Mouse (Mus musculus) cerebellum, adult 2 months (tissue): ENCODE results near the gene Plxdc2.

Experiments
- CTCF ChIP-seq: fragments of 200-500 bp; IDR thresholded peaks from 2 replicates; pipeline ENCODE4 v1.5.1; 2011; ENCODE audit warnings: low read depth, mild to moderate bottlenecking, control low read depth, low read length, moderate library complexity, borderline replicate concordance; ENCODE audit not compliant: insufficient read depth
- POLR2A ChIP-seq: fragments of 200-500 bp; IDR thresholded peaks from 2 replicates; pipeline ENCODE4 v1.6.1; 2011; ENCODE audit warnings: low read length, control low read depth, borderline replicate concordance; ENCODE audit not compliant: insufficient read depth

DNA sequence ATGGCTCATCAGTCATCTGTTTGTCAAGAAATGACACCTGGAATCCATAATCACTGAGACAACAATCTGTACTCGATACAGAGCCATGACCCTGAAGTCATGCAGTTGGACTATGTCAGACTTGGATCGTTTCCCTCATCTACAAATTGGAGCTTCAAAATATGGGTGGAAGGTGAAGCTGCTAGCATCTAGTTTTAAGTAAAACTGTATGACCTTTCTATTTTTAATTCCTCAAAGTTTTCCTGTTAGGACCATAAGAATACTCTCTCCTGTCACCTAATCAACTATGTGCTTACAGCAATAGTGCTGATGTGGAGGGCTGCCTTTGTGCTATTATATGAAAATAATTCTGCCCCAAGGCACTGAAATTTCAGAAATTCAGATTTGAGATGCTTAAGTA, 401.1 kb downstream of the Plxdc2 start:
- TF ChIP-seq CTCF (no peak), POLR2A (no peak)
